Mouse (Mus musculus) left cerebral cortex, adult 11 months (tissue): ENCODE results near the gene Gipc2.

Experiments used
- DNase-seq: peaks from one replicate; pipeline ENCODE4 v3.0.0; 2022; ENCODE audit warnings: low spot score

The Gipc2 gene

DNA sequence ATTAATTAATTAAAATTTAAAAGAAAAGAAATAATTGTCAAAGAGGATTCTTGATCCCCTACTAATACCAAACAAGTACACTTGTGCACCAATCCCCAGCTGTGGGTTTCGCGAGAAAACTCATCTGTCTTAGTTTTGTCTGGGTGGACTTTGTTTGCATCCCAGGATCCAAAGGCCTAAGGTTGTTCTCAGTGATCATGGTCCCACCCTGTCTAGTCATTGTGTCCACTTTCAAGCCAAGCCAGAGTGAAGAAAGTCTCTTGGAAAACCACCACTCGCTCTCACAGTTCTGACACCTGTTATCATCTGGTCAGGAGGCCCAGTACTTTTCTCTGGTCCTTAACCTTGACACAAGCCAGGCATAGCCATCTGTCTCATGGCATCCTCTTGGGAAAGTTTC, 48.1 kb downstream of the Gipc2 start:
- no peak for DNase-seq

- no peak for DNase-seq
Observed at GRCm38 (mm10) chr3:152116140-152116539, 49.9 kb downstream of the Gipc2 start.

GRCm38 (mm10) chr3:152114786-152115185, 51.2 kb downstream of the Gipc2 start:
- no peak for DNase-seq

DNA sequence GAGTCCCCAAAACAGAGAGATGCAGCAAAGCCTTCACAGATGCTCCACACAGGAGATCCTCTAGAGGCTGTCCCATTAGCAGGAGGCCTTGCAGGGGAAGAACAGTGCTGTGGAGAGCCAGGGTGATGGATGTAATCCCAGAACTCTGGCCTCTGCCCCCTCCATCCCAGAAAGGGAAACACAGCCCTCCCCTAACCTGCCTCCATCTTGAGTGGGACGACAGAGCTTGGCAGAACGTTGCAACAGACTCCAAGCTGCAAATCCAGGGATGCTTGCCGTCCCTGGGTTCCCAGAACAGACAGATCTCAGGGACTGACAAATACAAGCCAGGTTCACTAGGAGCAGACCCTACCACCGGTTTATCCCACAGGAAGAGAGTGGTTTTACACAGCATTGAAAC, 51.8 kb downstream of the Gipc2 start:
- DNase-seq: no peak

GRCm38 (mm10) chr3:152113496-152113895, 52.5 kb downstream of the Gipc2 start:
- DNase-seq: no peak

DNA sequence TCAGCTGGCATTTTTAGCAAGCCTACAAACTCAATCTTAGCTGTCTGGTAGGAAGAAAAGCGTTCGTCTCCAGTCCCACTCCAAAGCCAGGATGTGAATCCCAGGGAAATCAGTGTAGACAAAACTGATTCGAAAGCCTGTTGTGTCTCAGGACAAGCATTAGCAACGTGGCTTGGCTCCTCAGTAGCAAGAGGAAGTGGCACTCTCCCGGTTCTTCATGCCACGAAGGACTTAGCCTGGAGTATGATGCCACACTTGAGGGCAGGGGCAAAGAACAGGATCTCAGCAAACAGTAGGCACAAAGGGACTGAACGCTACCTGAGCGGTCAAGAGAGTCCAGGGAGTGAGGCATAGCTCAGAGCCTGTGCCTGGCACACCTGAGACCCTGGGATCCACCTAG, 53.4 kb downstream of the Gipc2 start:
- no peak for DNase-seq

DNA sequence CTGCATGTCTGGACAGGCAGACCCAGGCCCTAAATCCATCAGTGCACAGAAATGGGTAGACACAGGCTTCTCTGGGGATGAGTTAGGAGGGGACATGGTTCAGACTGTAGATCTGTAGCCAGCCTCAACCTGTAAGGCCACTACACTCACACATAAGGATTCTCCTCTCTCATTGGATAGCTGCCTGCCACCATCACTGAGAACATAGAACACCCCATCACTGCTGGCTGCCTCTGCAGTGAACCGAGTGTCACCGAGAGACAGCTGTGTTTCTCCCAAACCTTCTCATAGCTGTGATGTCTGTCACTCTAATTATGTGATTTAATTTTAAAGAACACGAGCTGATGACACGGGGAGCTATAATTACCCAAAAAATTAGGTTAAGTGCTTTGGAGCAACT, 54.5 kb downstream of the Gipc2 start:
- no peak for DNase-seq

- DNase-seq: peak; percentile 70
Observed at GRCm38 (mm10) chr3:152111081-152111480, 54.9 kb downstream of the Gipc2 start.

DNA sequence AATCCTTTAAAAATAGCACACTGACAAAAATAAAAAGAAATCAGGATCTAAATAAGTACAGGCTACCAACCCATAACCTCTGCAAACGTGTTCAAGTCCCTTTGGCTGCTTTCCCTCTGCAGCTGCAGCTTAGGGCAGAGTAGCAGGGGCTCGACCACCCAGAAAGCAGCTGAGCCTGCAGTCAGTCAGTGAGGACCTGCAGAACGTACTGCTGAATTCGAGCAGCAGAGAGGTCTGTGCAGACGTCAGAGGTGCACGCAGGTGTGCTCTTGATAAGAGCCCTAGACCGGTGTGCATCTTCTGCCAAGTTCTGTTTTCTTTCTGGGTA, 56.8 kb downstream of the Gipc2 start:
- no peak for DNase-seq

- no peak for DNase-seq
Observed at GRCm38 (mm10) chr3:152108560-152109259, 57.3 kb downstream of the Gipc2 start.

GRCm38 (mm10) chr3:152108003-152108395, 58.0 kb downstream of the Gipc2 start:
- DNase-seq: no peak

DNA sequence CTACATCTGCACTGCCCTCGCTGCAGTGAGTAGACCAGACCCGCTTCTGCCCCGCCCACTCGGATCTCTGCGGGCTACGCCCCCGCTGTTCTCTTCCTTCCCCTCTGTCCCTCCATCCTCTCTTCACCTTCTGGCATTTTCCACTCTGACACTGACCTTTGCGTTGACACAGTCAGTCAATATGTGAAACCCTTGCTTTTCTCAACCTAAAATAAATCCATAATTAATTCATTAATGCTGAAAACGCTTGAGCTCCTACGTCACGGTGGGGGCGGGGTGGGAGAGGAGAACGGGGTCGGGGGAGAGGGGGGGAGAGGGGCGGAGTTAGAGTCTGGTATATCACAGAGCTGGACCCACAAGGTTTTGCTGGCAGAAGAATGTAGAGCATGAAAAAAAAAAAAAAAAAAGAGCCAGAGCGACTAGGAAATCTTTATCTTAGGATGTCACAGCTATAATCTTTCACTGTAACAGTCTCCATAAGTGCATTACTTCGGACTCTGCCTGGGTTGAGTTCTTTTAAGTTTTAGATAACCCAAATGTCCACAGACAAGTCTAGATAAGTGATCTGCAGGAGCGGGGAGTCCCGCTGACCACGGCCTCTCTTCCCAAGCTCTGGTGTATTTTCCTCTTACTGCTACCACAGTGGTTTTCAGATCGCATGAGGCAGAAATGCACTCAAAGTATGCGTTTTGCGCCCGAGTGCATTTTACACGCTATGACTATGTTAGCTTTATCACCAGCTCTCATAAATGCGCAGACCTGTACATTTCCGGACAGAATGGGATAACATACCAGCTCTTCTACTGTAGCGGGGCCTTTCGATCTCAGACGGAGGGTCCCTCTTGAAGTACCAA, 58.7 kb downstream of the Gipc2 start:
- DNase-seq: no peak

- DNase-seq: peak; percentile 65
Observed at GRCm38 (mm10) chr3:152106225-152107148, 59.5 kb downstream of the Gipc2 start.

DNA sequence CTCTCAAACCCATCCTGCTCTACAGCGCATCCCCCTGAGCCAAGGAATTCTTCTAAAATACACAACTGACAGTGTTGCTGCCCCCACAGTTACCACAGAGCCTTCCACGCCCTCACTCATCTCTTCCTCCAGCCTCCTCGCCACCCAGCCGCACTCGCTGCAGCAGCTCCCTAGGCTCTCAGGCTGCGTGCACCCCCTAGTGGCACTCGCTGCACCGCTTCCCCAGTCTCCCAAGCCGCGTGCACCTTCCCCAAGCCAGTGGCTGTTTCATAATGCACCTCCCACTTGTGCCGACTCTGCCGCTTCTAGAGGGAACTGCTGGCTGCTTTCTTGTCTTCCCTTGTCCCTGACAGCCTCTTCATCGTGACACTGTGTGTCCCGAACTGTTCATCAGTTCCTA, 60.7 kb downstream of the Gipc2 start:
- peak; percentile 72 for DNase-seq

DNA sequence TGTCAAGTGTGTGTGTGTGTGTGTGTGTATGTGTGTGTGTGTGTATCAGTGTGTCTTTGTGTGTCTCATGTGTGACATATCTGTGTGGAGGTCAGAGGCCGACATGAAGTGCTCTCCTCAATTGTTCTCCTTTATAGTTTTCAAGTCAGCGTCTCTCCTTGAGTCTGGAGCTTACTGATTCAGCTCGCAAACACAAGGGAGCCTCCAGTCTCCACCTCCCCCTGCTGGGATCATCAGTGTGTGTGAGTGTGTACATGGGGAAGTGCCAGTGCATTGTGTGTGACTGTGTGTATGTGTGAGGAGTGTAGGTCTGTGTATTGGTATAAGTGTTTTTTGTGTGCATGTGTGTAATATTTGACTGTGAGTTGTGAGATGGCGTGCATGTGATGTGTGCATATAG, 62.6 kb downstream of the Gipc2 start:
- DNase-seq: no peak

GRCm38 (mm10) chr3:152101459-152101858, 64.6 kb downstream of the Gipc2 start:
- no peak for DNase-seq

DNA sequence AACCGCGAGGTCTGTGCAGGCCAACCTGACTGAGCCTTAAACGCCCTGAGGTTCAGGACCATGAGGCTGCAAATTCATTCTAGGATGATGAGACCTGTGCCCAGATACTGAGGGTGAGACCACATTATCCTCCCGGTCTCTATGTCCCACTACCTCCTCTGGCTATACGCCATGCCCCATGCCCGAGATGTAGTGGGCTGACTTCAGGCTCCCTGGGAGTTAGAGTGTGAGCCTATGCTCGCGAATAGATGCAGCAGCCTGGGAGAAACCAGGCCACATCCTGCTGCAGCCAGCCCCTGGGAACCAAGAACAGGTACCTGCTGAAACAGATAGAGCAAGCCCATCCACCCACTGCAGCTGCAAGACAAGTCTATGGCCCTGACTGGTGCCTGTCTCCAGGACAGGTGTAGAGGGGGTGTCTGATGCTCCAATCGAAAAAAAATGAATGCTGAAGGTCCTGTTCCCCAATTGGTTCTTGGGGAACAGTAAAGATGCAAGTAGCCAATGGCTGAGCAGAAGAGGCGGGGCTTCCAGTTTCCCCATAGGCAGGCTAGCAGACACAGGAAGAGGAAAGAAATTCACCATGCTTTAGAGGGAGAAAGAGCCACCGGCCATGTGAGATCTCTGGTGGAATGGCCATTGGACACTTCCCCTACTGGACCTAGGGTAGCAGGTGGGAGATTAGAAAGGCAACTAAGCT, 65.8 kb downstream of the Gipc2 start:
- DNase-seq: no peak

GRCm38 (mm10) chr3:152095030-152095429, 71.0 kb downstream of the Gipc2 start:
- DNase-seq: no peak

GRCm38 (mm10) chr3:152092385-152093057, 73.5 kb downstream of the Gipc2 start:
- DNase-seq: no peak

GRCm38 (mm10) chr3:152089178-152089577, 76.9 kb downstream of the Gipc2 start:
- no peak for DNase-seq

DNA sequence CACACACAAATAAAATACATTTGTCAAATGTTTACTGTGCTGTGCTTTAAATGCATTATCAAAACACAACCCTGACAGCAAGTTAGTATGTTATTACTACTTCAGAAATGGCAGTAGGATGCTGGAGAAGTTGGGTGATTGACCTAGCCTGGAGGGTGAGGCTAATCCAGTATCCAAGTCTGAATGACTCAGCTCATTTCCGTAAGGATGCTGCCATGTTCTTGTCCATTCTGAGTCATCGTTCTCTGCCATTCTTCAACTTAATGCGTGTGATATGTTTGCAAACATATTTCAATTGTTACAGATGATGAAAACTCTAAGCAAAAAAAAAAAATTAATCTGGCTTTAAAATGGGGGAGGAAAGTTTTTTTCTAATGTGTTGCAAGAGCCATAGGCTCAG, 84.6 kb downstream of the Gipc2 start:
- no peak for DNase-seq
